Mouse (Mus musculus): ENCODE results near the gene Rora. TPM values are rescaled to one million over a fixed set of nuclear protein-coding genes. Genes with fewer than 3 reads are reported as not detected.

Gene Rora
- total RNA-seq, 4 experiments from 2014 or later: 24.7 to 30.8 (median 25.9) TPM

- DNase-seq (ENCODE audit: low spot score): no peak
These were observed 685.6 kb downstream of the Rora start for GRCm38 (mm10) chr9:69339199-69339598.

- no peak for DNase-seq (ENCODE audit: low spot score)
These were observed 686.2 kb downstream of the Rora start for GRCm38 (mm10) chr9:69339829-69340228.

GRCm38 (mm10) chr9:69340421-69340820 lies 686.8 kb downstream of the Rora start:
- DNase-seq (ENCODE audit: low spot score): no peak

GRCm38 (mm10) chr9:69343881-69344280 lies 690.3 kb downstream of the Rora start:
- no peak for DNase-seq (ENCODE audit: low spot score)

- DNase-seq (ENCODE audit: low spot score): no peak
These were observed 692.0 kb downstream of the Rora start for GRCm38 (mm10) chr9:69345550-69345949.

- DNase-seq (ENCODE audit: low spot score): no peak
These were observed 694.2 kb downstream of the Rora start for GRCm38 (mm10) chr9:69347796-69348195.

GRCm38 (mm10) chr9:69349537-69349936 lies 696.0 kb downstream of the Rora start:
- DNase-seq (ENCODE audit: low spot score): no peak

GRCm38 (mm10) chr9:69354228-69354627 lies 700.6 kb downstream of the Rora start:
- DNase-seq (ENCODE audit: low spot score): no peak

- peak; percentile 56 for DNase-seq (ENCODE audit: low spot score)
These were observed 704.2 kb downstream of the Rora start for GRCm38 (mm10) chr9:69357834-69358233.

GRCm38 (mm10) chr9:69358797-69359196 lies 705.2 kb downstream of the Rora start:
- DNase-seq (ENCODE audit: low spot score): no peak

- no peak for DNase-seq (ENCODE audit: low spot score)
These were observed 708.4 kb downstream of the Rora start for GRCm38 (mm10) chr9:69361951-69362445.

- no peak for DNase-seq (ENCODE audit: low spot score)
These were observed 709.2 kb downstream of the Rora start for GRCm38 (mm10) chr9:69362766-69363165.

GRCm38 (mm10) chr9:69364117-69364516 lies 710.5 kb downstream of the Rora start:
- no peak for DNase-seq (ENCODE audit: low spot score)

- no peak for DNase-seq (ENCODE audit: low spot score)
These were observed 713.5 kb downstream of the Rora start for GRCm38 (mm10) chr9:69367055-69367454.

- peak; percentile 68 for DNase-seq (ENCODE audit: low spot score)
These were observed 714.5 kb downstream of the Rora start for GRCm38 (mm10) chr9:69368071-69368470.

GRCm38 (mm10) chr9:69371046-69371724 lies 717.6 kb downstream of the Rora start:
- no peak for DNase-seq (ENCODE audit: low spot score)

- DNase-seq (ENCODE audit: low spot score): no peak
These were observed 719.3 kb downstream of the Rora start for GRCm38 (mm10) chr9:69372871-69373270.

- DNase-seq (ENCODE audit: low spot score): no peak
These were observed 723.5 kb downstream of the Rora start for GRCm38 (mm10) chr9:69376982-69377653.

GRCm38 (mm10) chr9:69377654-69378045 lies 724.1 kb downstream of the Rora start:
- no peak for DNase-seq (ENCODE audit: low spot score)

- DNase-seq (ENCODE audit: low spot score): no peak
These were observed 727.0 kb downstream of the Rora start for GRCm38 (mm10) chr9:69380546-69380945.

GRCm38 (mm10) chr9:69381741-69382140 lies 728.2 kb downstream of the Rora start:
- DNase-seq (ENCODE audit: low spot score): no peak

GRCm38 (mm10) chr9:69384475-69384874 lies 730.9 kb downstream of the Rora start:
- DNase-seq (ENCODE audit: low spot score): no peak

- no peak for DNase-seq (ENCODE audit: low spot score)
These were observed 731.3 kb downstream of the Rora start for GRCm38 (mm10) chr9:69384905-69385304.
